Mouse (Mus musculus): Measurements from ENCODE around the gene Mcl1. TPM values are rescaled to one million over a fixed set of nuclear protein-coding genes. Genes with fewer than 3 reads are reported as not detected.
"Not testable (repeated sequence)": the region's sequence is repeated elsewhere in the genome, so short reads cannot be mapped to it uniquely, and the experiment has no call there.

The Mcl1 gene
- total RNA-seq, 2 experiments from 2014 or later, result 151 to 152 TPM

GRCm38 (mm10) chr3:95685301-95685700 lies 26.7 kb downstream of the Mcl1 start:
- DNase-seq (ENCODE audit: low spot score in 2 of 2), result no peak

GRCm38 (mm10) chr3:95685701-95686100 lies 27.1 kb downstream of the Mcl1 start:
- DNase-seq (ENCODE audit: low spot score in 2 of 2), result no peak

GRCm38 (mm10) chr3:95686492-95687167 lies 28.0 kb downstream of the Mcl1 start:
- no peak for DNase-seq (ENCODE audit: low spot score in 2 of 2)

GRCm38 (mm10) chr3:95687168-95687523 lies 28.6 kb downstream of the Mcl1 start:
- no peak for DNase-seq (ENCODE audit: low spot score in 2 of 2)

- peak in 1 of 2 experiments; percentile 61 for DNase-seq (ENCODE audit: low spot score in 2 of 2)
Measured at GRCm38 (mm10) chr3:95687524-95688421, 29.2 kb downstream of the Mcl1 start, which contains the start of gene Adamtsl4. TSS of gene Adamtsl4 (minus strand) at chr3:95687917.

- no peak for DNase-seq (ENCODE audit: low spot score in 2 of 2)
Measured at GRCm38 (mm10) chr3:95689171-95689915, 30.8 kb downstream of the Mcl1 start.

GRCm38 (mm10) chr3:95689940-95690339 lies 31.4 kb downstream of the Mcl1 start:
- DNase-seq (ENCODE audit: low spot score in 2 of 2), result no peak

GRCm38 (mm10) chr3:95690552-95690951 lies 32.0 kb downstream of the Mcl1 start:
- DNase-seq (ENCODE audit: low spot score in 2 of 2), result not testable (repeated sequence)

GRCm38 (mm10) chr3:95692677-95693076 lies 34.1 kb downstream of the Mcl1 start:
- no peak for DNase-seq (ENCODE audit: low spot score in 2 of 2)

GRCm38 (mm10) chr3:95693821-95694807 lies 35.5 kb downstream of the Mcl1 start:
- DNase-seq (ENCODE audit: low spot score in 2 of 2), result no peak

GRCm38 (mm10) chr3:95694808-95695703 lies 36.5 kb downstream of the Mcl1 start:
- DNase-seq (ENCODE audit: low spot score in 2 of 2), result no peak

GRCm38 (mm10) chr3:95695796-95696195 lies 37.2 kb downstream of the Mcl1 start:
- DNase-seq (ENCODE audit: low spot score in 2 of 2), result no peak

- no peak for DNase-seq (ENCODE audit: low spot score in 2 of 2)
Measured at GRCm38 (mm10) chr3:95696360-95696759, 37.8 kb downstream of the Mcl1 start.

GRCm38 (mm10) chr3:95698286-95698685 lies 39.7 kb downstream of the Mcl1 start:
- no peak for DNase-seq (ENCODE audit: low spot score in 2 of 2)

GRCm38 (mm10) chr3:95700233-95700681 lies 41.7 kb downstream of the Mcl1 start:
- no peak for DNase-seq (ENCODE audit: low spot score in 2 of 2)

- DNase-seq (ENCODE audit: low spot score in 2 of 2), result no peak
Measured at GRCm38 (mm10) chr3:95701085-95701484, 42.5 kb downstream of the Mcl1 start.

- DNase-seq (ENCODE audit: low spot score in 2 of 2), result peak in 1 of 2 experiments; percentile 66
Measured at GRCm38 (mm10) chr3:95701877-95702540, 43.4 kb downstream of the Mcl1 start.

GRCm38 (mm10) chr3:95703276-95703675 lies 44.7 kb downstream of the Mcl1 start:
- no peak for DNase-seq (ENCODE audit: low spot score in 2 of 2)

GRCm38 (mm10) chr3:95704612-95705011 lies 46.0 kb downstream of the Mcl1 start:
- DNase-seq (ENCODE audit: low spot score in 2 of 2), result no peak

Measured in adrenal gland, postnatal 4 days (tissue).